Mouse (Mus musculus): Measurements from ENCODE around the gene Icosl. TPM values are rescaled to one million over a fixed set of nuclear protein-coding genes. Genes with fewer than 3 reads are reported as not detected.
"Not testable (repeated sequence)": the region's sequence is repeated elsewhere in the genome, so short reads cannot be mapped to it uniquely, and the experiment has no call there.

Icosl gene
- 5.3 and 6.3 TPM in 2 replicates for polyA plus RNA-seq (2012; rRNA removed)

DNA sequence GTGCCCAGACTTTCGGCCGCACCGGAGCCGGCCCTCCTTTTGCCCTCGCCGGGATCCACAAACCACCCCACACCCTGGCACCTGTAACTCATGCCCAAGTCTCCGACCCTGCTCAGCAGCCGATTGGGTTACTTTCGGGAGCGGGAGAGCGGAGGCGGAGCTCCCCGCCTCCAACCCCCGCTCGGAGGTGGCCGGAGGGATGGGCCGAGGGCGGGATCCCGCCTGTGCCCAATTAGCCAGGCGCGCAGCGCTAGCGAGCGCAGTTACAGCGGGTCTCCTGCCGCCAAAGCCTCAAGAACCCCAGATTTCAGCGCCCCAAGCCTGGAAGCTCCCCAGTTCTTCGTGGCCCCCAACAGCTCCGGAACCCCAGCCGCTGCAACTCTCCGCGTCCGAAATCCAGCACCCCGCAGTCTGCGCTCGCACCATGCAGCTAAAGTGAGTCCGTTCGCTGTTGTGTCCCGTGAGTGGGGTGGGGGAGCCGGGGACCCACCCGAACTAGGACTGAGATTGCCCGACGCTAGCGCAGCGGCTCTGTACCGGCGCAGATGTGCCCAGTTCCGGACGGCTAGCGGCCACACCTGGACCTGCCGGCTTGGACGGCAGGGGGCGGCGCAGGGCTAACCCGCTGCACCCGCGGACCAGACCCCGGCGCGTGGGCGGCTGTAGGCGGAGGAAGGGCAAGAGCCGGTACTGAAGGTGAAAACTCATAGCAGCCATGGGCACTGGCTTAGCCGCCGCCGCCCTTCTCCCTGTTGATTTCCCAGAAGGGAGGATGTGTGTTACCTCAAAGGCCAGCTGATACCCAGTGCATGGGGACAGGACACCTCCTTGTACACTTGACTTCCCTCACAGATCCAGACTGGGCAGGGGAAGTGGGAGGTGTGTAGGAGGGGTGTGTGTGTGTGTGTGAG is at the start of gene Icosl:
Icosl (plus strand) TSS at position 202 of the 911 bp plus-strand sequence.
- TF ChIP-seq POLR2A (IDR thresholded peaks at IDR 0.05; ENCODE audit: extremely low read depth, insufficient read depth, low read length) (0 out of 2 replicates have a peak, but pooled peaks have one; percentile 28), CTCF (IDR thresholded peaks at IDR 0.05; ENCODE audit: extremely low read depth, insufficient read depth, low read length) (no peak)
- Histone ChIP-seq H3K4me3 (ENCODE audit: insufficient read depth, low read length) (peak within 1 kb of the TSS; percentile 36), H3K4me1 (ENCODE audit: control insufficient read depth, insufficient read depth, low read length) (no peaks in the 10 kb centered on the region), H3K27ac (ENCODE audit: insufficient read depth, low read length) (no peak within 1 kb of the TSS)

DNA sequence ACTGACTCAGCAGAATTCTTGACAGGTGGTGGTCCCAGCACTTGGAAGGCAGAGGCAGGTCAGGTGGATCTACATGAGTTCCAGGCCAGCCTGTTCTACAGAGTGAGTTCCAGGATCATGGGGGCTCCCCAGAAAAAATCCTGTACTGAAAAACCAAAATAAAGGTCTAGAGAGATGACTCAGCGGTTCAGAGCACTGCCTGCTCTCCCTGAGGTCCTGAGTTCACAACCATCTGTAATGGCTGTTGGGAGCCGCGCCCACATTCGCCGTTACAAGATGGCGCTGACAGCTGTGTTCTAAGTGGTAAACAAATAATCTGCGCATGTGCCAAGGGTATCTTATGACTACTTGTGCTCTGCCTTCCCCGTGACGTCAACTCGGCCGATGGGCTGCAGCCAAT is 49.1 kb upstream of the Icosl start:
- H3K27ac ChIP-seq (ENCODE audit: insufficient read depth, low read length); H3K4me1 ChIP-seq (ENCODE audit: control insufficient read depth, insufficient read depth, low read length); H3K4me3 ChIP-seq (ENCODE audit: insufficient read depth, low read length): not testable (repeated sequence)

DNA sequence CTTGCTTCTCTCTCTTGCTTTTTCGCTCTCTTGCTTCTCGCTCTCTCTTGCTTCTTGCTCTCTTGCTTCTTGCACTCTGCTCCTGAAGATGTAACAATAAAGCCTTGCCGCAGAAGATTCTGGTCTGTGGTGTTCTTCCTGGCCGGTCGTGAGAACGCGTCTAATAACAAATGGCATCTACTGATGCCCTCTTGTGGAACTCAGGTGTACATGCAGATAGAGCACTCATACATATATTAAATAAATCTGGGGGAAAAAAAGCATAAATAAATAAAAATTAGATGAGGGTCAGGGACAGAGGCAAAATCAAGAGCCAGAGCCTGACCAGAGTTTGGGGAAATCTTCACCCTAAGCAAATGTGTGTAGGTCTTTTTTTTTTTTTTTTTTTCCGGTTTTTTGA is 43.6 kb upstream of the Icosl start:
- H3K4me3 ChIP-seq (ENCODE audit: insufficient read depth, low read length); H3K27ac ChIP-seq (ENCODE audit: insufficient read depth, low read length); H3K4me1 ChIP-seq (ENCODE audit: control insufficient read depth, insufficient read depth, low read length): not testable (repeated sequence)

DNA sequence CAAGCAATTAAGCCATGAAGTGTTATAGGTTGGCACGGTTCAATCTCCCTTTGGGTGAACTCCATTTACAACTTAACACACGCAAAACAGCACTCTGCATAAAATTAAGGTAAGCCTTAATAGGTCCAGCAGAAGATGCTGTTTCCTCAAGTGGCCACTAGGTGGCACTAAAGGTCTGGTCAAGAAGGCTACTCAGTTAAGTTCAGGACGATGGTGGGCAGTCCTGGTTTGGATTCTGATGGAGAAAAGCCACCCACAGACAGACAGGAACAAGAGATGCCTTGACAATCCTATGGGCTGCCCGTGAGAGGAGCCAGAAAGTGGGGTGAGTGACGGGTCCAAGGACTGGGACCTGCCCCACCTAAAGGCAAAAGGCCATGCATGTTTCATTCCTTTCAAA is 41.0 kb upstream of the Icosl start:
- Histone ChIP-seq H3K4me1 (ENCODE audit: control insufficient read depth, insufficient read depth, low read length) (no peaks in the 10 kb centered on the region), H3K27ac (ENCODE audit: insufficient read depth, low read length) (no peak overlapping the region), H3K4me3 (ENCODE audit: insufficient read depth, low read length) (no peak overlapping the region)
- TF ChIP-seq CTCF (IDR thresholded peaks at IDR 0.05; ENCODE audit: extremely low read depth, insufficient read depth, low read length) (peak; percentile 95), POLR2A (IDR thresholded peaks at IDR 0.05; ENCODE audit: extremely low read depth, insufficient read depth, low read length) (no peak)

DNA sequence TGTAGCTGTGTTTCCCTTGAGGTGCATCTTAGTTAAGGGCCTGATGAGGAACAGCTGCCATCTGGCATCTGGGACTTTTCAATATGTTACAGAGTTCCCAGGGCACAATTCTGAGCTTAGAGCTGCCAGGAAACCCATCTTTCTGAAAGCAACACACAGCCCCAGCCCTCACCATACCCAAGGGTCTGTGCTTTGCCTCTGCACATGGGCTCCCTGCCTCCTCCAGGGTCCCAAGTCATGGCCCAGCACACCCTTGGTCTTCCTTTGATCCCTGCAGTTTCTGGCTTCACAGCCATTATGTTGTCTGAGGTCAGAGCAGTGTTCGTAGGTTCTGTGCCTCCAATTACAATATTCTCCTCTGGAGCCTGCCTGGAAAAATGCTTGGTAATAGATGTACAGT is 40.0 kb upstream of the Icosl start:
- no peak for TF ChIP-seq CTCF (IDR thresholded peaks at IDR 0.05; ENCODE audit: extremely low read depth, insufficient read depth, low read length)
- TF ChIP-seq POLR2A (IDR thresholded peaks at IDR 0.05; ENCODE audit: extremely low read depth, insufficient read depth, low read length) = no peak
- Histone ChIP-seq H3K4me1 (ENCODE audit: control insufficient read depth, insufficient read depth, low read length) (no peaks in the 10 kb centered on the region), H3K4me3 (ENCODE audit: insufficient read depth, low read length) (no peak overlapping the region), H3K27ac (ENCODE audit: insufficient read depth, low read length) (no peak overlapping the region)

DNA sequence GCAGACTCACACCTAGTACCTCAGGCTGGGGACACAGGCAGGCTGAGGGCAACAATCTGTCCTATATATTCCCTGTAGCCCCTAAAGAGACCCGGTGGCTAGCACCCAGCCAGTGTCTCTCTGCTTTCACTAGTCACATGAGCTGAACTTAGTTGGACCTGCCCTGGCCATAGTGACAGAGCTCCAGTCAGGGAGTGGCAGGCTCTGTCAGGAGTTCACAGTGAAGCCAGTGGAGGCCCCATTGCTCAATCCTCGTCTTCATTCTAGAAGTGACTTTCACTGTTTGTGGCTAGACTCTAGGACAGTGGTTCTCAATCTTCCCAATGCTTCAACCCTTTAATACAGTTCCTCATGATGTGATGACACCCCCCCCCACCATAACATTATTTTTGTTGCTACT is 37.1 kb upstream of the Icosl start:
- Histone ChIP-seq H3K4me3 (ENCODE audit: insufficient read depth, low read length) (no peak overlapping the region), H3K4me1 (ENCODE audit: control insufficient read depth, insufficient read depth, low read length) (no peaks in the 10 kb centered on the region), H3K27ac (ENCODE audit: insufficient read depth, low read length) (no peak overlapping the region)
- TF ChIP-seq POLR2A (IDR thresholded peaks at IDR 0.05; ENCODE audit: extremely low read depth, insufficient read depth, low read length) (no peak), CTCF (IDR thresholded peaks at IDR 0.05; ENCODE audit: extremely low read depth, insufficient read depth, low read length) (no peak)

DNA sequence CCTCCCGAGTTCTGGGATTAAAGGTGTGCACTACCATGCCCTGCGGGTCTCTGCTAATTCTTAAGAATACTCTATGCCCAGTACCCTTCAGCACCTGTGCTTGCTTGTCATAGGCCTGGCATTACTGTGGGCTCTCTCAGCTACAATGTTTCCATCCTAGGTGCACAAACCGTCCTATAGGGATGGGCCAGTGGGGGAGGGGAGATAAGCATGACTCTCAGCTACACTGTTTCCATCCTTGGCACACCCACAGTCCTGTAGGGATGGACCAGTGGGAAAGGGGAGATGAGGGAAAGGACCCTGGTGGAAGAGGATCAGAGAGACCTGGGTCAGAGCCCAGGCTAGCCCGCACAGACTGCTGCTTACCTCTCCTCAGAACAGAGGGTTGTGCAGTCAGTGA is 32.0 kb upstream of the Icosl start:
- Histone ChIP-seq H3K4me1 (ENCODE audit: control insufficient read depth, insufficient read depth, low read length) (no peaks in the 10 kb centered on the region), H3K4me3 (ENCODE audit: insufficient read depth, low read length) (no peak overlapping the region), H3K27ac (ENCODE audit: insufficient read depth, low read length) (no peak overlapping the region)
- TF ChIP-seq CTCF (IDR thresholded peaks at IDR 0.05; ENCODE audit: extremely low read depth, insufficient read depth, low read length) (no peak), POLR2A (IDR thresholded peaks at IDR 0.05; ENCODE audit: extremely low read depth, insufficient read depth, low read length) (no peak)

DNA sequence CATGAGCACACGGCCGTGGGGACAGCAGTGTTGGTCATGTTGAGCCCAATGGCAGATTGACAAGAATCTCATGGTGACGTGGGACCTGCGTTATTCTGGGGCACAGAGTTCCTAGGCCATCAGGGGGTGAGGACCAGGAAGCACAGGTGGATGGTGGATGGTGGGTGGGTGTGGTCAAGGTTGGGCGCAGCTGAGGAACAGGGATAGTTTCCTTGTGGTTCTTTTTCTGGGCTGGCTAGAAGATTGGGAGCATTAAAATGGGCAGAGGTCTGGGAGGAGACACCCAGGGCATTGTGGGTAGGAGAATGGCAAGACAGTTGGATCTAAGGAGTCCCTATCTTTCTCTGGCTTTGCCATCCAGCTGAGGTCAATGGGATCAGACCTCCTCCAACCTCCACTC is 27.5 kb upstream of the Icosl start, which contains the start of gene Dnmt3l:
Dnmt3l (plus strand) TSS at position 301 of the 400 bp plus-strand sequence.
- H3K27ac ChIP-seq (ENCODE audit: insufficient read depth, low read length) = no peak within 1 kb of the TSS

DNA sequence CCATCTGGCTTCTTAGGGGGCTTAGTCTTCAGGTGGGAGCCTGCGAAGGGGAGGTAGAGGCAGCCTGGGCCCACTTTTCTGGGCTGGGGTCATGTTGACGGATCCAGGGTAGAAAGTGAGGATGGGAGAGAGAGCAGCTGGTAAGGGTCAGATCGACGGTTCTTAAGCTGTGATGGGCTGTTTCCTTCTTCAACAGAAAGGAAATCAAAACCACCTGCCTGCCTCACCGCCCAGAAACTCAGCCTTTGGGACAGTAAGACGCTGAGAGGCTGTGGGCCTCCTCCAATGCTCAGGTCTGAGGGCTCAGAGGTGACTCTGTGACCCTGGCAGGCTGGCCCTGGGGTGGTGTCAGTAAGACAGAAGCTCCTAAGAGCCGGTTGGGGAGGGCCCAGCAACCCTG is 27.0 kb upstream of the Icosl start:
- H3K4me1 ChIP-seq (ENCODE audit: control insufficient read depth, insufficient read depth, low read length) = no peaks in the 10 kb centered on the region
- no peak for TF ChIP-seq CTCF (IDR thresholded peaks at IDR 0.05; ENCODE audit: extremely low read depth, insufficient read depth, low read length)
- TF ChIP-seq POLR2A (IDR thresholded peaks at IDR 0.05; ENCODE audit: extremely low read depth, insufficient read depth, low read length) = no peak
- no peak overlapping the region for H3K4me3 ChIP-seq (ENCODE audit: insufficient read depth, low read length)
- no peak overlapping the region for H3K27ac ChIP-seq (ENCODE audit: insufficient read depth, low read length)

More for the DNA sequence above, 27.5 kb upstream of the Icosl start, which contains the start of gene Dnmt3l:
- Histone ChIP-seq H3K4me3 (ENCODE audit: insufficient read depth, low read length) (no peak within 1 kb of the TSS), H3K4me1 (ENCODE audit: control insufficient read depth, insufficient read depth, low read length) (no peaks in the 10 kb centered on the region)
- TF ChIP-seq CTCF (IDR thresholded peaks at IDR 0.05; ENCODE audit: extremely low read depth, insufficient read depth, low read length) (no peak), POLR2A (IDR thresholded peaks at IDR 0.05; ENCODE audit: extremely low read depth, insufficient read depth, low read length) (no peak)

DNA sequence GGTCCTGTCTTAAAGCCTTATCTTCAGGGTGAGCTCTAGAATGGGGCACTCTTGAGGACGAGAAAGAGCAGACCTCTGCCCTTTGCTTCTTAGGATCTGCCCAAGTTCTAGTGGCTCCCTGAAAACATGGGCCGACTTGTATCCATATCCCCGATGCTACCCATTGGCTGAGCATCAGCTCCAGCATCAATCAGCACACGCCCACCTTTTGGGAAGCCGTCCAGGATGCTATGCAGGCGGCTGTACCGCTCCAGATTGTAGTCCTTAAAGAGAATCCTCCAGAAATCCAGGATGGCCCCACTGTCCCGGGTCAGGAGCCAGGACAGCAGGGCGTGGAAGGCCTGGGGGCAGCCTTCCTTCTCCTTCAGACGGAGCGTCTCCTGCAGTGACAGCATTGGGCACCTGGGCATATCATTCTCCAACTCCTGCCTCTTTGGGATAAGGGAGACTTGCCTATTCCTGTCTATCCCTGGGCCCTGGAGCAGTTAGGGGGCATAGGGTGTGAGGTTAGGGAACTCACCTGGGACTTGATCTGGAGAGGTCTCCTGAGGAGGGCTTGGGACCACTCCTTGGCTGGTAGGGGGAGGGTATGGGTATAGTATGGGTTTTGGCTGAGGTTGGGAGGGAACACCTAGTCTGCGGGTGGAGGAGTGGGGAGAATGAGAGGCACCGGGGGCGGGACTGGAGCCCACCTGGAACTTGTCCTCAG is 26.3 kb upstream of the Icosl start:
- Histone ChIP-seq H3K27ac (ENCODE audit: insufficient read depth, low read length) (no peak overlapping the region), H3K4me3 (ENCODE audit: insufficient read depth, low read length) (no peak overlapping the region), H3K4me1 (ENCODE audit: control insufficient read depth, insufficient read depth, low read length) (no peaks in the 10 kb centered on the region)
- TF ChIP-seq POLR2A (IDR thresholded peaks at IDR 0.05; ENCODE audit: extremely low read depth, insufficient read depth, low read length) = no peak
- TF ChIP-seq CTCF (IDR thresholded peaks at IDR 0.05; ENCODE audit: extremely low read depth, insufficient read depth, low read length) = no peak
